Mouse (Mus musculus): ENCODE results near the gene Nr1d1. TPM values are rescaled to one million over a fixed set of nuclear protein-coding genes. Genes with fewer than 3 reads are reported as not detected.
A peak's percentile ranks its signal among the peaks of the same experiment; 100 is the strongest.

Gene Nr1d1
- polyA plus RNA-seq, 1 experiment from 2014 or later = 7.5 TPM

DNA sequence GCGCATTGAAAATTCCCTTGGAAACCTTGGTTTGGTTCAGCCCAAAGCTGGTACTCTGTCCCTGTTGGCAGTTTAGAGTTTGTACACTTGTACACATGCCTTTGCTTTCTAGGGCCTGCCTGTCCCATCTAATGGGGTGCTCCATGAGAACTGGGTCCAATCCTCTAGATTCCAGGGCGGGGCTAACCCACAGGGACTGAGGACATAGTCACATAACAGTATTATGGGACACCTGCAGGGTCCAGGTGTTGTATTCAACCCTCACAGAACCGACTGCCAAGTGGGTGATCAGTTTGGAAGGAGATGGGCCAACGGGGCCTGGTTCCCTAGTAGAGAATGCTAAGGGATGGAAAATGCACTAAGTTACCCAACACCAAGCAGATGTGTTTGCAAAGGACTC, 13.2 kb downstream of the Nr1d1 start:
- H3K9me3 ChIP-seq (replicated peaks) = no peaks in the 10 kb centered on the region
- H3K27ac ChIP-seq = no peak overlapping the region
- no peak for ATAC-seq (replicated peaks; ENCODE audit: insufficient number of reproducible peaks, insufficient read depth, low FRiP score, low read depth)
- peaks cover 39% of the 10 kb centered on the region for H3K4me1 ChIP-seq (replicated peaks)
- 88% methylated on average over 4 of the region's 4 CpGs for WGBS
- no peak overlapping the region for H3K4me3 ChIP-seq
- H3K9ac ChIP-seq = no peak overlapping the region
- peaks cover 72% of the 10 kb centered on the region for H3K36me3 ChIP-seq
- no peak overlapping the region for H3K4me2 ChIP-seq
- no peaks in the 10 kb centered on the region for H3K27me3 ChIP-seq

DNA sequence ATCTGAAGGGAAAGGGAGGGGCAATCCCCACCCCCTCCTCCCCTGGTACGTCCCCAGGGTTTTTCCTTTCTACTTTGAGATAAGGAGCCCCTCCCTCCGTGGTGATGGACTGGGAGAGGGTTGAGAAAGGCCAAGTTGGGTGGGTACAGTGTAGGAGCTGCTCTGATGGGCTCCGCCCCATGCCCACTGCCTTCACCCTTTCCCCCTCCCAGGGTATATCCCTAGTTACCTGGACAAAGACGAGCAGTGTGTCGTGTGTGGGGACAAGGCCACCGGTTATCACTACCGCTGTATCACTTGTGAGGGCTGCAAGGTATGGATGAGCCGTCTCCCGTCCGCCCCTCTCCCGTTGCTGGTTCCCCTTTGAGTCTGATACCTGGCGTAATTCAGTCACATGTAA, 18.4 kb downstream of the Nr1d1 start:
- H3K4me1 ChIP-seq (replicated peaks) = peaks cover 46% of the 10 kb centered on the region
- no peak for ATAC-seq (replicated peaks; ENCODE audit: insufficient number of reproducible peaks, insufficient read depth, low FRiP score, low read depth)
- peaks cover 56% of the 10 kb centered on the region for H3K36me3 ChIP-seq
- no peak overlapping the region for H3K4me3 ChIP-seq
- H3K9ac ChIP-seq = no peak overlapping the region
- H3K27me3 ChIP-seq = no peaks in the 10 kb centered on the region
- no peak overlapping the region for H3K4me2 ChIP-seq
- 73% methylated on average over 12 of the region's 12 CpGs for WGBS
- H3K9me3 ChIP-seq (replicated peaks) = no peaks in the 10 kb centered on the region
- H3K27ac ChIP-seq = no peak overlapping the region

DNA sequence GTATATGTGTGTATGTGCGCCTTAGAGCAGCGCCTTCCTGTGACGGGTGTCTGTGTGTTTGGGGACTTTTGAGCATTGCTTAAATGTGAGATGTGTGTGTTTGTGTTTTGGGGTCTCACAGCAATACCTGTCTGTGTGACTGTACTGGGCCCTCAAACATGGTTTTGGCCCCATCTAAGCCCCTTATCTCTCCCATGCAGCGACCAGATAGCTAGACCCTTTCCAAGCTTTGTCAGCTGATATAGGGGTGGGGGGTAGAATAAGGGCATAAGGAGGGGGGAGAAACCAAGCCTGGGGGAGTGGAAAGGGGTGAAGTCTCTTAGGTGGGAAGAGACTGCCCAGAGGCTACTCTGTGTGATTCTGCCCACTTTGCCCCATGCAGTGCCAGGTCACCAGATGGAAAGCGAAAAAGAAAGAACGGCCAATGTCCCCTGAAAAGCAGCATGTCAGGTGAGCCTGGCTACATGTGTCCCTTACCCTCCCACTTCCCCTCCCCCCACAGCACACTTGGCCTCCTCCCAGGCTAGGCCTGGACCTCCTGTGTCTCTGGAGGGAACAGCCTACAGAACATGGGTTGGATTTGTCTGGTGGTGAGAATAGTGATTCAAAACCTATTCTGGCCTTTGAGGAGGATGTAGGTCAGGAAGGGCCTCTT, 19.3 kb downstream of the Nr1d1 start:
- Histone ChIP-seq H3K9me3 (replicated peaks) (no peaks in the 10 kb centered on the region), H3K27me3 (no peaks in the 10 kb centered on the region), H3K4me3 (no peak overlapping the region), H3K4me2 (no peak overlapping the region), H3K36me3 (peaks cover 48% of the 10 kb centered on the region), H3K27ac (peak overlapping the region; percentile 48), H3K4me1 (replicated peaks) (peaks cover 54% of the 10 kb centered on the region), H3K9ac (peak overlapping the region; percentile 6; the same call in 1 of the 2 replicates)
- WGBS = 78% methylated on average over 6 of the region's 6 CpGs
- no peak for ATAC-seq (replicated peaks; ENCODE audit: insufficient number of reproducible peaks, insufficient read depth, low FRiP score, low read depth)

DNA sequence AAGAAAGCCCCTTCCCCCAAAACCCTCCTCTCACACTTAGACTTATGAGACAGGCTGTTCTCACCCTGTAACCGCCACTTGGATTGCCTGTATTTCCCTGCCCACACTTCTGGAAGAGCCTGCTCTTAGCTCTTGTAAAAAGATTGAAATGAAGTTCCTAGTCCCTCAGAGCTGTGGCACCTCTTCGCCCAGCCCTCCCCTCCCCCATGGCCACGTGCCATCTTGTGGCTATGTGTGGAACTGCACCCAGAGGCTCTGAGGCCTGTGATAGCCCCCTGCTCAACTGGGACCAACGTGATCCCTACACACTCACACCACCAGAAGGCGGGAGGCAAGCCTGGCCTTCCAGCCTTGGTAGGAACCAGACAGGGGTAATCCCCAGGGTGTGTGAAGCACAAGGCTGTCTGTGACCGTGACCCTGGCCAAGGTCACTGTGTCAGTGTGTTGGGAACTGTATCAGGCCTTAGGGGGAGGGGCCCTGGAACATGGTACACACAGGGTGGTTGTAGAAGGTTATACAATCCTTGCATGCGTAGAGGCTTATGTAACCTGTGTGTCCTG, 20.4 kb downstream of the Nr1d1 start:
- H3K4me2 ChIP-seq = peak overlapping the region; percentile 27; the same call in 1 of the 2 replicates

DNA sequence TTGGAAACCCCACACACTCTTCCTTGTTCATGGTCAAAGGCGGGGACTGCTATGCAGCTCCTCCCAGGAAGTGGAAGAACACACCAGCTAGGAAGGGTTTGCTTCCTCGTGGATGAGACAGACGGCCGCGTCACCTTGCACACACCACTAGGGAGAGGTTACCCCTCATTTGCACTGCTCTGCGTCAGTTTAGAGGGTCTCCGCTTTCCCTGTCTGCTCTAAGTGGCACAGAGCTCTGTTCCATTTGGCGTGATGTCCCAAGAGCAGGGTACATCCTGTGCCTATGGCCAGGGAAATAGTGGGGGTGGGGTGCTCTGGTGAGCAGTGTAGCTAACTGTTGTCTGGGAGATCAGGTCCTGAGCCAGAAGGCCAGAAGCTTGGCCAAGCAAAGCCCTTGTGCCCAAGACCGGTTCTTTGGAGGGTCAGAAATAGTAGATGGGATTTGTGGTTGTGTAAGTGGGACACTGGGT, 20.9 kb downstream of the Nr1d1 start:
- Histone ChIP-seq H3K27me3 (no peaks in the 10 kb centered on the region), H3K9ac (peak overlapping the region; percentile 31), H3K4me3 (no peak overlapping the region), H3K36me3 (peaks cover 34% of the 10 kb centered on the region), H3K27ac (peak overlapping the region; percentile 92), H3K4me1 (replicated peaks) (peaks cover 71% of the 10 kb centered on the region), H3K4me2 (peak overlapping the region; percentile 27), H3K9me3 (replicated peaks) (no peaks in the 10 kb centered on the region)
- no peak for ATAC-seq (replicated peaks; ENCODE audit: insufficient number of reproducible peaks, insufficient read depth, low FRiP score, low read depth)
- WGBS = 53% methylated on average over 9 of the region's 9 CpGs

More for the DNA sequence above, 20.4 kb downstream of the Nr1d1 start:
- Histone ChIP-seq H3K27me3 (no peaks in the 10 kb centered on the region), H3K36me3 (peaks cover 37% of the 10 kb centered on the region), H3K9me3 (replicated peaks) (no peaks in the 10 kb centered on the region), H3K4me1 (replicated peaks) (peaks cover 66% of the 10 kb centered on the region), H3K9ac (peak overlapping the region; percentile 31), H3K27ac (peak overlapping the region; percentile 92), H3K4me3 (no peak overlapping the region)
- peak; percentile 8; the same call in 1 of the 2 replicates for ATAC-seq (replicated peaks; ENCODE audit: insufficient number of reproducible peaks, insufficient read depth, low FRiP score, low read depth)
- 19% methylated on average over 7 of the region's 7 CpGs for WGBS

DNA sequence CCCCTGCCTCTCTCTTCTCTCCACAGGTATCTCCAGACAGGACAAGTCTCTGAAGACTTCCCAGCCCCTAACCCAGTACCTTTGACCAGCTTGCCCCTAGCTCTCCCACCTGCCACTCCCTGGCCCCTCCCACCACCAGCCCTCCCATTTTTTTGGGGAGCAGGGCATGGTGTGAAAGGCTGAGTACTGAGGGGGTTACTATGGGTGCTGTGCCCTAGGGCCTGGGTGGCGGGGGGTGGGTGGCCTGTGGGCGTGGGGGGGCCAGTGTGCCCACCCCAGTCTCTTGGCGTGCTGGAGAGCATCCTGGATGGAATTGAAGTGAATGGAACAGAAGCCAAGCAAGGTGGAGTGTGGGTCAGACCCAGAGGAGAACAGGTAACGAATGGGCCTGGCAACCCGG, 21.9 kb downstream of the Nr1d1 start:
- 92% methylated on average over 5 of the region's 5 CpGs for WGBS
- Histone ChIP-seq H3K27ac (peak overlapping the region; percentile 92), H3K4me2 (no peak overlapping the region), H3K27me3 (no peaks in the 10 kb centered on the region), H3K4me3 (no peak overlapping the region), H3K9ac (no peak overlapping the region), H3K4me1 (replicated peaks) (peaks cover 80% of the 10 kb centered on the region), H3K36me3 (peaks cover 26% of the 10 kb centered on the region), H3K9me3 (replicated peaks) (no peaks in the 10 kb centered on the region)
- no peak for ATAC-seq (replicated peaks; ENCODE audit: insufficient number of reproducible peaks, insufficient read depth, low FRiP score, low read depth)

DNA sequence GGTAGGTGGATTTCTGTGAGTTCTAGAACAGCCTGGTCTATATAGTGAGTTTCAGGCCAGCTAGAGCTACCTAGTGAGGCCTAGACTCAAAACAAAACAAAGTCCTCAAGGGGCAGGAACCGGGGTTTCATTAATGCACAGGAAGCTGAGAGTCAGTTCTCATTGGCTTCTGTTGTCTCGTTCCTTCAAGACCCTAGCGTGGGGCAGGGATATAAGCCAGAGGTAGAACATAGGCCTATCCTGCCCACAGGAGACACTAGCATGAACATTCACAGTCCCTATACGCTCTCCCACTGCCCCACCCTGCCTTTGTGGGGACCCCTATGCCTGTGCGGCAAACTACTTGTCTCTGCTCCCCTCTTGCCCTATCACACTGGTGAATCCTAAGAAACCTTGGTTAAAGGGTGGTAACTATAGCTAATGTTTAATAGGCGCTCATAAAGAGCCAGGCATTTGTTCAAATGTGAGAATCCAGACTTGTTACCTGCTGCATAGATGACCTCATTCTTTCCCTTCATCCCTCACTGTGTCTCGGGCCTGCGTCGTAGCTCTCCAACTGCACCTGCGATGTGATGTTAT, 22.5 kb downstream of the Nr1d1 start:
- no peaks in the 10 kb centered on the region for H3K27me3 ChIP-seq
- H3K4me2 ChIP-seq = no peak overlapping the region
- H3K27ac ChIP-seq = peak overlapping the region; percentile 92
- no peak overlapping the region for H3K4me3 ChIP-seq
- 80% methylated on average over 10 of the region's 10 CpGs for WGBS
- peaks cover 86% of the 10 kb centered on the region for H3K4me1 ChIP-seq (replicated peaks)
- ATAC-seq (replicated peaks; ENCODE audit: insufficient number of reproducible peaks, insufficient read depth, low FRiP score, low read depth) = no peak
- no peaks in the 10 kb centered on the region for H3K9me3 ChIP-seq (replicated peaks)
- peaks cover 22% of the 10 kb centered on the region for H3K36me3 ChIP-seq
- 0 out of 2 replicates have a peak overlapping the region, but pooled peaks have one; percentile 41 for H3K9ac ChIP-seq

DNA sequence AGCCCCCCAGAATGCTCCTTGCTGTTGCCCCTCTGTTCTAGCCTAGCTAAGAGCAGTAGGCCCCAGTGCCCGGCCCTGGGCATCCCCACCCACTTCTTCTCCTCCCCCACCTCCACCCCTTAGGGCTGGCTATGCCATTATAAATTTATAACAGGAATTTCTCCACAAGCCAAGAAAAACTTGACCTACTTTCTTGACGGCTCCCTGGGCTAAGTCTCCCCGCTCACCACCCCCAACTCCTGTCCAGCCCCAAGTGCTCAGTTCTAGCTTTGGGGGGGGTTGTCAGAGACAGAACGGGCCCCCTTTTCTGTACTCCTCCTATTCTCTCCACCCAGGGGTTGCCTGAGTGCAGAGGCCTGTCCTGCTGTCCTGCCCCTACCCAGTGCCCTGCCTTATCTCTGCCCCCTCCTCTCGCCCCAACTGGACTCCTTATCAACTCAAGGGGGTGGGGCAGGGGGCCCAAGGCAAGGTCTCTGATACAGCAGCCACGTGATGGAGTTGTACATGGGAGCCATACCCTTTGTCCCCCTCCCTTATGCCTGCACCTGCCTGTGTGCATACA, 23.8 kb downstream of the Nr1d1 start:
- peaks cover 97% of the 10 kb centered on the region for H3K4me1 ChIP-seq (replicated peaks)
- peak overlapping the region; percentile 54 for H3K4me2 ChIP-seq
- H3K4me3 ChIP-seq = peak overlapping the region; percentile 22
- peak overlapping the region; percentile 92 for H3K27ac ChIP-seq
- no peaks in the 10 kb centered on the region for H3K27me3 ChIP-seq
- peak; percentile 53 for ATAC-seq (replicated peaks; ENCODE audit: insufficient number of reproducible peaks, insufficient read depth, low FRiP score, low read depth)
- no peaks in the 10 kb centered on the region for H3K9me3 ChIP-seq (replicated peaks)
- peaks cover 13% of the 10 kb centered on the region for H3K36me3 ChIP-seq
- WGBS = 8% methylated on average over 6 of the region's 6 CpGs
- H3K9ac ChIP-seq = peak overlapping the region; percentile 41

DNA sequence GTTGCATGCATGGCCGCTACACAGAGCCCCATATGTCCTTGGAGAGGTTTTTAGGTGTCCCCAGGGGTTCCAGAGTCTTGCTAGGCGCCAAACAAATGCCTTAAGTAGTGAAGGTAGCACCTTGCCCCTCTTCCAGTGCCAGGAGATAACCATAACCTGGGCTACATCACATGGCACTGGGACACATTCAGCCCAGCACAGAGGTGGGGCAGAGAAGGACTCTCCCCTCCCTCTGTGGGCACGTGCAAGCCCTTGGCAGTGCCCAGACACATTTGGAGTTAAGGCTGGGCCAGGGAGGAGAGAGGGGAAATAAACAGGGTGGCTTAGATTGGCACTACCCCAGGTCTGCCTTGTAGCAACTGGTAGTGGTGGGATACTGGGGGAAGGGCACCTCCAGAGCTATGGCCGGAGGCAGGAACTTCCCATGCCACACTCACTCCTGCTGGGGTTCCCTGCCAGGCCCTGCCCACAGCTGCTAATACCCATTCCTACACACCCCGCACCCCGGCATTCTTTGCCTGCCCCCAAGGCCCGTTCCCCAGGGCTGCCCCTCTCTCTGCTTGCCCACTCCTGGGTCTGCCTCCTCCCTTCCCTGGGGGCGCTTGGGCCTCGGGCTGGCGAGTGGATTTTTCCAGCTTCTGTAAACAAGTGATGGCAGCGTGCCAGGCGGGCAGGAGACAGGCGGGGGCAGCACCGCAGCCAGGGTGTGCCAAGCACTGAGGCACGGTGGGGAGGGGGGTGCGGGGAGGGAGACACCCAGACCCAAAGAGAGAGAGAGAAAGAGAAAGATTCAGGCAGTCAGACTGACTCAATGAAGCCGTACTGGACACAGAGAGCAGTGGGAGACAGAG, 24.6 kb downstream of the Nr1d1 start:
- peaks cover 97% of the 10 kb centered on the region for H3K4me1 ChIP-seq (replicated peaks)
- H3K9me3 ChIP-seq (replicated peaks) = no peaks in the 10 kb centered on the region
- H3K36me3 ChIP-seq = peaks cover 11% of the 10 kb centered on the region; the same call in 1 of the 2 replicates
- H3K27ac ChIP-seq = peak overlapping the region; percentile 92
- 19% methylated on average over 17 of the region's 17 CpGs for WGBS
- peak overlapping the region; percentile 41; the same call in 1 of the 2 replicates for H3K9ac ChIP-seq
- peak; percentile 14 for ATAC-seq (replicated peaks; ENCODE audit: insufficient number of reproducible peaks, insufficient read depth, low FRiP score, low read depth)
- H3K27me3 ChIP-seq = no peaks in the 10 kb centered on the region
- peak overlapping the region; percentile 22 for H3K4me3 ChIP-seq
- H3K4me2 ChIP-seq = peak overlapping the region; percentile 54

DNA sequence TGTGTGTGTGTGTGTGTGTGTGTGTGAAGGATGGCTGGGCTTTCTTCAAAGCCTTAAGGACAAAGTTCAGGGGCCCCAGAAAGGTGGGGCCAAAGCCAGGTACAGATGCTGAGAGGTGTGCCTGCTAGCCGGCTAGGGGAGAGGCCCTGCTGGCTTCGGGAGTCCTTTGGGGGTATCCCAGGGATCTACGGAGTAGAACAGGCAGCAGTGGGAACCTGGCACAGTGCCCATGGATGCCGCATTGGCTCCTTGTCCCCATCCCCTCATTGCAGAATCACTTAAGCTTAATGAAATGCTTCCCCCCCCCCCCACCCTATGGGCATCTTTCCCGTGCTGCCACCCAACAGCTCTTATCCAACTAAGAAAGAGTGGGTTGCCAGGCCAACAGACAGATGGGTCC, 25.4 kb downstream of the Nr1d1 start:
- H3K9ac ChIP-seq = 0 out of 2 replicates have a peak overlapping the region, but pooled peaks have one; percentile 41
- no peak for ATAC-seq (replicated peaks; ENCODE audit: insufficient number of reproducible peaks, insufficient read depth, low FRiP score, low read depth)
- no peaks in the 10 kb centered on the region for H3K27me3 ChIP-seq
- H3K4me1 ChIP-seq (replicated peaks) = peaks cover 99% of the 10 kb centered on the region
- no peak overlapping the region for H3K4me3 ChIP-seq
- peak overlapping the region; percentile 54 for H3K4me2 ChIP-seq
- no peaks in the 10 kb centered on the region for H3K9me3 ChIP-seq (replicated peaks)
- peaks cover 11% of the 10 kb centered on the region; the same call in 1 of the 2 replicates for H3K36me3 ChIP-seq
- WGBS = 23% methylated on average over 5 of the region's 5 CpGs
- peak overlapping the region; percentile 92 for H3K27ac ChIP-seq

Data from heart, embryonic 15.5 days (tissue).